Mouse (Mus musculus): ENCODE results near the gene Fos.

DNA sequence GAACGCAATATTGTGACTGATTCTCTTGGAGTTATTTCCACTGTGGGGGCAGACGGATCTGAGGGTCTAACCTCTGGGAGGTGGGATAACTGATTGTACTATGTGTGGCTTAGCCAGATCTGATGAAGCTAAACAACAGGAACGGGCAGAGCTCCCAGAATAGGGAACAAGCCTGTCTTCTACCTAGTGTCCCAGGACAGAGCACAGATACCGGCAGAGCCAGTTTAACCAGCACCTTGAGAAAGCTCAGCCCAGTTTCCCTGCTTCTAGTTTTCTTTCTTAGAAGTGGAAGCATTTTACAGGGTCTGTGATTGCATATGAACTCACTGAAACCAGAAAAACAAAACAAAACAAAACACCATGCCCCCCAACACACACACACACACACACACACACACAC is 13.9 kb upstream of the Fos start:
- TF ChIP-seq CTCF (IDR thresholded peaks at IDR 0.05; ENCODE audit: borderline replicate concordance, control insufficient read depth, extremely low read depth, insufficient read depth, low read length, poor library complexity) (no peak), POLR2A (IDR thresholded peaks at IDR 0.05; ENCODE audit: control insufficient read depth, extremely low read depth, insufficient read depth, low read length, poor library complexity) (no peak)
